Mouse (Mus musculus) cerebellum, adult 11-12 months (tissue): ENCODE data around the gene Iqcc.

Experiments
- DNase-seq: peaks from one replicate; pipeline ENCODE4 v3.0.0; 2022

Iqcc gene

GRCm38 (mm10) chr4:129621283-129621841 is 2.5 kb upstream of the Iqcc start:
- DNase-seq = peak; percentile 85

GRCm38 (mm10) chr4:129620419-129621282 is 1.8 kb upstream of the Iqcc start:
- peak; percentile 65 for DNase-seq

GRCm38 (mm10) chr4:129618031-129618430 is 868 bp downstream of the Iqcc start:
- DNase-seq = peak; percentile 55

GRCm38 (mm10) chr4:129617121-129617641 is 1.7 kb downstream of the Iqcc start:
- peak; percentile 50 for DNase-seq

- no peak for DNase-seq
These were observed 2.3 kb downstream of the Iqcc start for GRCm38 (mm10) chr4:129616631-129617030.

- peak; percentile 39 for DNase-seq
These were observed 3.1 kb downstream of the Iqcc start for GRCm38 (mm10) chr4:129615801-129616290.

GRCm38 (mm10) chr4:129614093-129614492 is 4.8 kb downstream of the Iqcc start, which contains the start of gene Dcdc2b:
TSS of gene Dcdc2b (minus strand) at chr4:129614257.
- peak; percentile 41 for DNase-seq

- no peak for DNase-seq
These were observed 8.4 kb downstream of the Iqcc start for GRCm38 (mm10) chr4:129610472-129610871.

GRCm38 (mm10) chr4:129610026-129610425 is 8.9 kb downstream of the Iqcc start:
- DNase-seq = peak; percentile 27

- peak; percentile 45 for DNase-seq
These were observed 9.7 kb downstream of the Iqcc start for GRCm38 (mm10) chr4:129609139-129609631.

GRCm38 (mm10) chr4:129608426-129609025 is 10.4 kb downstream of the Iqcc start:
- peak; percentile 81 for DNase-seq

GRCm38 (mm10) chr4:129600233-129601158 is 18.4 kb downstream of the Iqcc start, which contains the start of the genes Eif3i and Tmem234:
TSS of gene Eif3i (minus strand) at chr4:129600648.
TSS of gene Tmem234 (plus strand) at chr4:129600668.
- peak; percentile 79 for DNase-seq

GRCm38 (mm10) chr4:129588865-129589264 is 30.0 kb downstream of the Iqcc start:
- DNase-seq = no peak

- no peak for DNase-seq
These were observed 32.0 kb downstream of the Iqcc start for GRCm38 (mm10) chr4:129586943-129587342.

GRCm38 (mm10) chr4:129585773-129586172 is 33.1 kb downstream of the Iqcc start:
- no peak for DNase-seq

GRCm38 (mm10) chr4:129584884-129585608 is 33.9 kb downstream of the Iqcc start:
- peak; percentile 60 for DNase-seq

GRCm38 (mm10) chr4:129584370-129584769 is 34.5 kb downstream of the Iqcc start:
- DNase-seq = no peak

GRCm38 (mm10) chr4:129582251-129582650 is 36.6 kb downstream of the Iqcc start:
- no peak for DNase-seq

GRCm38 (mm10) chr4:129580347-129580746 is 38.6 kb downstream of the Iqcc start:
- peak; percentile 57 for DNase-seq

GRCm38 (mm10) chr4:129578466-129578865 is 40.4 kb downstream of the Iqcc start, which contains the start of gene Fam167b:
TSS of gene Fam167b (minus strand) at chr4:129578549.
- DNase-seq = no peak

GRCm38 (mm10) chr4:129577688-129578087 is 41.2 kb downstream of the Iqcc start:
- no peak for DNase-seq
